Mouse (Mus musculus) limb, embryonic 14.5 days (tissue): ENCODE results near the gene Gsta2. TPM values are rescaled to one million over a fixed set of nuclear protein-coding genes. Genes with fewer than 3 reads are reported as not detected.
"Not testable (repeated sequence)": the region's sequence is repeated elsewhere in the genome, so short reads cannot be mapped to it uniquely, and the experiment has no call there.

ENCODE experiments used
- ATAC-seq: fragments of 200-750 bp; cut with Nextera tagmentation; 2 replicates; pipeline ENCODE4 v1.8.0; 2017; ENCODE audit warnings: low read depth, moderate number of reproducible peaks, moderate TSS enrichment; ENCODE audit not compliant: low FRiP score
- DNase-seq: peaks from one replicate; pipeline ENCODE4 v3.0.0-alpha.2; 2015; ENCODE audit warnings: low spot score
- H3K27ac ChIP-seq: fragments of 300-500 bp; sonication (generic); replicated peaks from 2 replicates; pipeline ENCODE4 v1.5.1; 2014; ENCODE audit warnings: low read depth, mild to moderate bottlenecking, low read length, moderate library complexity, mixed read lengths
- H3K27me3 ChIP-seq: fragments of 300-500 bp; sonication (generic); 2 replicates; pipeline ENCODE4 v1.6.1; 2014; ENCODE audit warnings: low read length, mixed read lengths; ENCODE audit not compliant: control insufficient read depth, insufficient read depth
- H3K36me3 ChIP-seq: fragments of 300-500 bp; sonication (generic); 2 replicates; pipeline ENCODE4 v1.6.1; 2014; ENCODE audit warnings: mild to moderate bottlenecking, low read length, moderate library complexity, mixed read lengths; ENCODE audit not compliant: control insufficient read depth, insufficient read depth
- H3K4me1 ChIP-seq: fragments of 300-500 bp; sonication (generic); 2 replicates; pipeline ENCODE4 v1.6.1; 2014; ENCODE audit warnings: antibody characterized with exemption, low read length, mixed read lengths; ENCODE audit not compliant: control insufficient read depth, insufficient read depth
- H3K4me2 ChIP-seq: fragments of 300-500 bp; sonication (generic); replicated peaks from 2 replicates; pipeline ENCODE4 v1.6.1; 2014; ENCODE audit warnings: low read depth, mild to moderate bottlenecking, low read length, moderate library complexity; ENCODE audit not compliant: severe bottlenecking
- H3K4me3 ChIP-seq: fragments of 300-500 bp; sonication (generic); replicated peaks from 2 replicates; pipeline ENCODE4 v1.5.1; 2014; ENCODE audit warnings: low read length
- H3K9ac ChIP-seq: fragments of 300-500 bp; sonication (generic); 2 replicates; pipeline ENCODE4 v1.6.1; 2014; ENCODE audit warnings: mild to moderate bottlenecking, low read depth, low read length, moderate library complexity; ENCODE audit not compliant: severe bottlenecking
- H3K9me3 ChIP-seq: fragments of 300-500 bp; sonication (generic); 2 replicates; pipeline ENCODE4 v1.6.1; 2016; ENCODE audit warnings: low read length; ENCODE audit not compliant: control insufficient read depth
- POLR2A ChIP-seq: fragments of 200-500 bp; IDR thresholded peaks from 2 replicates; pipeline ENCODE4 v1.8.0; 2012; ENCODE audit warnings: inconsistent platforms, mild to moderate bottlenecking, moderate library complexity, borderline replicate concordance; ENCODE audit not compliant: insufficient read depth, insufficient read length; ENCODE audit errors: extremely low read depth
- WGBS: fragments of 180-500 bp; shearing (Covaris S2); extraction: QIAGEN DNeasy Blood & Tissue Kit; methylation state at CpG from one replicate; pipeline ENCODE4 v1.1.7; 2014; 5-methylcytosine and 5-hydroxymethylcytosine counted together
- polyA plus RNA-seq, 2 experiments: library from polyadenylated mRNA; depleted of rRNA in 1 of 2; stranded (reverse) in 1 of 2; unstranded in 1 of 2; fragments of >200 nt; fragmentation: Nextera tagmentation in 1 of 2; extraction: Ambion mirVana in 1 of 2; gene quantifications; 2 replicates each; pipeline versions ENCODE4 v1.2.1 to v1.2.3; 2012 to 2014

Gsta2 gene
- polyA plus RNA-seq, 2 experiments = 3.0 to 7.8 TPM

DNA sequence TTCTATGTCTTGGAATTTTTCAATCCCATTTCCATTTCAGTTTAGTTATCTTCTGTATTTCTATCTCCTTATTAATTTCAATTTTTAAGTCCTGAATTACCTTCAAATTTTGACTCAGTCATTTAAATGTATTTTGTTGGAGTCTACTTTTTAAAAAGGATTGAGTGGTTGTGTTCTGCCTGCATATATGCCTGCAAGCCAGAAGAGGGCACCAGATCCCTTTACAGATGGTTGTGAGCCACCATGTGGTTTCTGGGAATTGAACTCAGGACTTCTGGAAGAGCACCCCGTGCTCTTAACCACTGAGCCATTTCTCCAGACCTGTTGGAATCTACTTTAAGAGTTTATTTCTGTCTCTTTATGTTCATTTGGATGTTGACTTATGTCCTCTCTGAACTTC, 36.1 kb downstream of the Gsta2 start:
- H3K4me1 ChIP-seq = no peaks in the 10 kb centered on the region
- ATAC-seq (no peak), DNase-seq (no peak)

GRCm38 (mm10) chr9:78314696-78315095, 40.9 kb downstream of the Gsta2 start, which contains the start of gene Omt2a:
Gene Omt2a (minus strand): TSS chr9:78314796.
- no peak for ATAC-seq
- TF ChIP-seq POLR2A = no peak
- no peak within 1 kb of the TSS for H3K9ac ChIP-seq
- no peaks in the 10 kb centered on the region for H3K36me3 ChIP-seq
- DNase-seq = no peak
- no peaks in the 10 kb centered on the region for H3K27me3 ChIP-seq
- H3K4me3 ChIP-seq = no peak within 1 kb of the TSS
- H3K9me3 ChIP-seq = no peaks in the 10 kb centered on the region
- WGBS = 68% methylated on average over 2 of the region's 2 CpGs
- no peak within 1 kb of the TSS for H3K4me2 ChIP-seq
- H3K4me1 ChIP-seq = no peaks in the 10 kb centered on the region
- no peak within 1 kb of the TSS for H3K27ac ChIP-seq

More for the DNA sequence above, 36.1 kb downstream of the Gsta2 start:
- H3K36me3 ChIP-seq = no peaks in the 10 kb centered on the region
- H3K27ac ChIP-seq = no peak overlapping the region
- WGBS = 20% methylated on average over 1 of the region's 1 CpGs
- no peak overlapping the region for H3K9ac ChIP-seq
- H3K4me2 ChIP-seq = no peak overlapping the region
- H3K27me3 ChIP-seq = no peaks in the 10 kb centered on the region
- no peaks in the 10 kb centered on the region for H3K9me3 ChIP-seq
- no peak for TF ChIP-seq POLR2A
- no peak overlapping the region for H3K4me3 ChIP-seq

GRCm38 (mm10) chr9:78308122-78308521, 47.5 kb downstream of the Gsta2 start:
- H3K9ac ChIP-seq, H3K4me1 ChIP-seq, DNase-seq, H3K4me3 ChIP-seq, H3K27ac ChIP-seq, ATAC-seq, H3K27me3 ChIP-seq, H3K9me3 ChIP-seq, H3K36me3 ChIP-seq, H3K4me2 ChIP-seq: not testable (repeated sequence)
- WGBS = 83% methylated on average over 3 of the region's 3 CpGs

GRCm38 (mm10) chr9:78299143-78299542, 56.4 kb downstream of the Gsta2 start:
- ATAC-seq, H3K4me1 ChIP-seq, H3K36me3 ChIP-seq, H3K9me3 ChIP-seq, H3K4me3 ChIP-seq, H3K27me3 ChIP-seq, H3K9ac ChIP-seq, H3K27ac ChIP-seq, H3K4me2 ChIP-seq, DNase-seq: not testable (repeated sequence)
- 86% methylated on average over 1 of the region's 1 CpGs for WGBS

DNA sequence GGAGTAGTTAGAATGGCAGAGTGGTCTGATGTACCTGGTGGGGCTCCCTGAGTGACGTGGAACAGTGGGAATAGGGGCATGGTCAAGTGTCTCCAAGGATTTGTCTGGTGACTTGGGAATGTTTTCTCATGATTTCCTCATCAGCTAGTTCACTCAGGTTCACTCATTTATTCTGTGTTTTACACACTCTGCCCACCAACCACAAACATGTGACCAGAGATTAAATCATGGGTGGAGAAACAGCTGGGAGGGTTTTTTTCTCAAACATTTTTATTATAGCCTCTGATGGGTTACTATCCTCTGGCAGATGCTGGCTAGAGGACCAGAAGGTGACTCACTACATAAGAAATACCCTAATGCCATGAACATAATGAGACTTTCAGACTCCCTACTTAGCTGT, 57.4 kb downstream of the Gsta2 start:
- H3K4me1 ChIP-seq = no peaks in the 10 kb centered on the region
- no peak overlapping the region for H3K9ac ChIP-seq
- H3K4me3 ChIP-seq = no peak overlapping the region
- 80% methylated on average over 1 of the region's 1 CpGs for WGBS
- no peak for TF ChIP-seq POLR2A
- no peak overlapping the region for H3K27ac ChIP-seq
- no peak overlapping the region for H3K4me2 ChIP-seq
- ATAC-seq (no peak), DNase-seq (no peak)
- no peaks in the 10 kb centered on the region for H3K9me3 ChIP-seq
- H3K27me3 ChIP-seq = no peaks in the 10 kb centered on the region
- no peaks in the 10 kb centered on the region for H3K36me3 ChIP-seq

GRCm38 (mm10) chr9:78296089-78296488, 59.5 kb downstream of the Gsta2 start:
- DNase-seq = peak; percentile 51
- H3K9me3 ChIP-seq, H3K27me3 ChIP-seq, H3K4me3 ChIP-seq, H3K9ac ChIP-seq, H3K4me1 ChIP-seq, H3K27ac ChIP-seq, H3K4me2 ChIP-seq, H3K36me3 ChIP-seq: not testable (repeated sequence)
- WGBS = 10% methylated on average over 6 of the region's 6 CpGs
- ATAC-seq = 0 out of 2 replicates have a peak, but pooled peaks have one; percentile 30

DNA sequence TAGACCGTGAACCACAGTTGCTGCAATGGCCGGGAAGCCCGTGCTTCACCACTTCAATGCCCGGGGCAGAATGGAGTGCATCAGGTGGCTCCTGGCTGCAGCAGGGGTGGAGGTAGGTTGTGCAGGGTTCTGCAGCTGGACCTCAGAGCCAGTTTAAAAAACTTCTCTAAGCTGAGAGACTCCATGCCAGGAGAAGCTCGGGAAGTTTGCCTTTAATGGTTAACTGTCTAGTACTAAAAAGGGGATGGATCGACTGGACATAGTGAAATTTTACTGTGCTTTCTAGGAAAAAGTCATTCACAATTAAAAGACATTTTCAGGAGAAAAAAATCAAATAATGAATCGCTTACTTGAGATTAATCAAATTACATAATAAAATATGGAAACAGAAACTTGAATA, 60.8 kb downstream of the Gsta2 start:
- DNase-seq, H3K4me2 ChIP-seq, H3K36me3 ChIP-seq, H3K9me3 ChIP-seq, H3K9ac ChIP-seq, H3K4me1 ChIP-seq, H3K27ac ChIP-seq, H3K27me3 ChIP-seq, H3K4me3 ChIP-seq, ATAC-seq: not testable (repeated sequence)
- WGBS = 68% methylated on average over 4 of the region's 7 CpGs

GRCm38 (mm10) chr9:78293683-78294082, 61.9 kb downstream of the Gsta2 start:
- not testable (repeated sequence) for H3K4me3 ChIP-seq, H3K36me3 ChIP-seq, H3K27me3 ChIP-seq, H3K27ac ChIP-seq, H3K9ac ChIP-seq, ATAC-seq, H3K4me1 ChIP-seq, DNase-seq, H3K9me3 ChIP-seq, H3K4me2 ChIP-seq
- 70% methylated on average over 1 of the region's 1 CpGs for WGBS
